Mouse (Mus musculus) fibroblast of lung, adult 2 months (primary cell): ENCODE measurements around the gene Tyk2.

Experiments
- DNase-seq: peaks from one replicate; pipeline ENCODE4 v3.0.0-alpha.2; 2011; ENCODE audit warnings: low read depth

The Tyk2 gene

GRCm38 (mm10) chr9:21107607-21108237 is 23.3 kb downstream of the Tyk2 start:
- DNase-seq = no peak

- no peak for DNase-seq
These were observed 25.1 kb downstream of the Tyk2 start for GRCm38 (mm10) chr9:21105760-21106564.

- DNase-seq = no peak
These were observed 26.2 kb downstream of the Tyk2 start for GRCm38 (mm10) chr9:21104814-21105213.

DNA sequence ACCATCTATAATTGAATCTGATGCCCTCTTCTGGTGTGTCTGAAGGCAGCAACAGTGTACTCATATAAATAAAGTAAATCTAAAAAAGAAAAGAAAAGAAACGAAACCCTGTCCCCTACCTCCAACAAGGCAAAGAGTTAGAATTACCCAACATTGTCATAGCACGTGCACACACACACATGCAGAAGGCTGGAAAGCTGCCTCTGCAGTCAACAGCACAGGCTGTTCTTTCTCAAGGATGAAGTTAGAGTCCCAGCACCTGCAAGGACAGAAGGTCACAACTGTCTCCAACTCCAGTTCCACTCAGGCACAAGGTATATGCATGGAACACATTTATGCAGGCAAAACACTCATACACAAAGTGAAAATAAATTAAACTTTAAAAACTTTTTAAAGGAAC is 29.0 kb downstream of the Tyk2 start:
- DNase-seq = no peak

DNA sequence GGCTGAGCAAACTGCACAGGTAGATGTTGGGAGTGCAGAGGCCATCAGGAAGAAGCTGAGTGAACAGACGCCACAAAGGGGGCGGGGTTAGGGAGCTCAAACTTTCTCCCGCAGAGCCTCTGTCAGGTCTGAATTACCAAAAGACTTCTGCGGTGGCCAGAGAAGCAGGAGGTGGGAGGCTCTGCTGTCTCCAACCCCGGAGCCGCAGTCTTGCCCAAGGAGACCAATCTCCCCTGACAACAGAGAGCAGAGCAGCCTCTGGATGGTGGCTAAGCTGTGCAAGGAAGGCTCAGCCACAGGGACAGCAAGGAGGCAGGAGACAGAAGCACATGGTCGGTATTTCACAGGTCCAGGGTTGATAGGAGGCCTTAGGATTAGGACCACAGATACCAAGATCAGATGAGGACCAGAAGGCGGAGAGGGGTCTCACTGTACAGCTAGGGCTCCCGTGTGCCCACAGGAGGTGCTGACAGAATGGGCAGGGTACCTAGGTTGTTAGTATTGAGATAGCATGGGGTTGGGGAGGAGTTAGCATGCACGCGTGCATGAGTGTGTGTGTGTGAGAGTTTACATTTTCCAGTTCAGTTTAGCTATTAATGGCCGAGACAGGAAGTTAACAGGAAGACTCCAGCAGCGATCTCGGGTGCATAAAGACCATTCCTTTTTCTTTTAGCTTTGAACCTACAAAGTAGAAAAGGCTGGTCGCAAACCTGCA is 30.4 kb downstream of the Tyk2 start:
- DNase-seq = no peak

GRCm38 (mm10) chr9:21097793-21098192 is 33.2 kb downstream of the Tyk2 start:
- DNase-seq = no peak

GRCm38 (mm10) chr9:21095958-21096357 is 35.1 kb downstream of the Tyk2 start:
- no peak for DNase-seq

DNA sequence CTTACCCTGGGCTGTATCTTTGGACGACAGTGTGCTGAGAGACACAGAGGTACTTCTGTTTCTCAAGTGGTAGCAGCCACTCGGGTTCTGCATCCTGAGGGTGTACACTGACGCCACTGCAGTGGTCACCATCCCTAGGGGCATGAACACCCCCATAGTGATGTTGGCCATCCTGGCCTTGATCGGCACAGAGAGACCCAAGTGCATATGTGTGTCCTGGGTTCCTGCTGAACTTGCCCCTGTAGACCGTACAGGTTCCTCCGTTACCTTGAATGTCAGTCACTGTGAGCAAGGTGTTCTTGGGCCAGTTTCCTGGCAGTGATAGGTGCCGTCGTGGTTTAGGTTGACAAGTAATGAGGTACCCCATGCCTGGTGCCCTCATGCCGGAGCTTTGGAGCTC is 37.6 kb downstream of the Tyk2 start:
- DNase-seq = no peak

GRCm38 (mm10) chr9:21091707-21092320 is 39.2 kb downstream of the Tyk2 start, which contains the start of the genes Gm38431 and Raver1:
TSS of gene Gm38431 (minus strand) at chr9:21091997.
TSS of gene Raver1 (minus strand) at chr9:21092008.
- peak; percentile 97 for DNase-seq

GRCm38 (mm10) chr9:21090972-21091706 is 39.9 kb downstream of the Tyk2 start:
- DNase-seq = no peak

GRCm38 (mm10) chr9:21090537-21090936 is 40.5 kb downstream of the Tyk2 start:
- DNase-seq = no peak

DNA sequence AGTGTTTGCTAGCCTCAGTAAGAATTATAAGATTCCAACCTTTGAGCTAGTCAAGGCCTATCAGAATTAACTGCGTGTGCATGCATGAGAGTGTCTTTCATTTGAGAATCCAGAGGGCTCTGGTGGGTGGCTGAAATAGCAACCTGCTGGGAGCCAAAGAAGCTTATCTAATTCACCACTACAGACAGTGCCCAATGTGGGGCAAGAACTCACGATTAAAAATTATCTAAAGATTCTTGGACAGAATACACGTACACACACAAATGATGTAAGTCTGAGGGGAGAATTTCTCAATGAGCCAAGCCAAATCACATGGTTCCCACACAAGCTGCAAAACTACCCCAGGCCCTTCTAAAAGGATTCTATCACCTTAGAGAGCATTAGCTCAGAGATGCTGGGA is 47.7 kb downstream of the Tyk2 start:
- DNase-seq = no peak

- DNase-seq = no peak
These were observed 49.9 kb downstream of the Tyk2 start for GRCm38 (mm10) chr9:21081127-21081526.

- DNase-seq = no peak
These were observed 55.4 kb downstream of the Tyk2 start for GRCm38 (mm10) chr9:21075625-21076024.

GRCm38 (mm10) chr9:21074173-21074572 is 56.9 kb downstream of the Tyk2 start:
- no peak for DNase-seq

GRCm38 (mm10) chr9:21073044-21073840 is 57.8 kb downstream of the Tyk2 start, which contains the start of the genes Gm49373 and Fdx1l:
TSS of gene Gm49373 (minus strand) at chr9:21073096.
TSS of gene Fdx1l (minus strand) at chr9:21073614.
- peak; percentile 56 for DNase-seq

GRCm38 (mm10) chr9:21072641-21073040 is 58.4 kb downstream of the Tyk2 start:
- no peak for DNase-seq

DNA sequence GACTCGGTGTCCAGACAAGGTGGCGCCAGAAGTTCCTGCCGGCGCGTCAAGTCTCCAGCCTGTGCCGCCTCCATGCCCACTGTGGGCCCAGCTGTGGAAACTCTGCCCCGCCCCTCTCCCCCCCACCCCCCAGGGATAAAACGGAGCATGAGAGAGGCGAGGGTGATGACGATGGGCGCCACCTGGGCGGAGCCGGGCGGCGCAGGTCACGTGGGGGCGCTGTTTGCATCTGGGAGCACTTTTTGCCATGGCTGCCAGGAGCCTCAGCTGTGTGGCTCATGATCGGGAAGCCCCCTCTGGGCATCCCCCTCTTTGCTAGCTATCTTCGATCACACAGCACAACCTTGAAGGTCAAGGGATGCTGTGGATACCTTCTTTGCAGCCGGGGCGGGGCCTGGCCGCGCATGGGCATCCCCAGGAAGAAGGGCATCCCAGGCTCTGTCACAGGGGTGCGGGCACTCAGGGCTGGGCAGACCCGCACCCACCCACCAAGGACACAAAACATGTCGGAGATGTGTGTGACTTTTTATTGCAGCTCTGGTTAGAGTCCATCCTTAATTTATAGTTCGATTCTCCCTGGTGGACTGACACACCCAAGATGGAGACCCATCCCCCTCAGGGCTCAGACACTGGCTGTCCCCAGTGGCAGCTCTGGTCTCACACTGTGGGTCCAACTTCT is 63.9 kb downstream of the Tyk2 start, which contains the start of gene Zglp1:
Gene Zglp1 (minus strand): TSS at position 88 of the 679 bp plus-strand sequence.
- no peak for DNase-seq

GRCm38 (mm10) chr9:21062928-21063327 is 68.1 kb downstream of the Tyk2 start:
- no peak for DNase-seq
